In genomic region chr19:43939769-43940689, GRCm38 (mm10) we compare ENCODE assay signal across 8 mouse cellular contexts. TPM values are rescaled to one million over a fixed set of nuclear protein-coding genes. Genes with fewer than 3 reads are reported as not detected.
A peak's percentile ranks its signal among the peaks of the same experiment; 100 is the strongest.
DNase-seq lines count a peak whose midpoint lies in the region; ATAC-seq and TF ChIP-seq lines count a peak whose summit lies in the region.

Dnmbp (minus strand) TSS chr19:43940191.

- no peaks in the 10 kb centered on the region for H3K27me3 ChIP-seq in hindbrain, embryonic 16.5 days (replicated peaks; ENCODE audit: control insufficient read depth, insufficient read depth, low read length)

- peak within 1 kb of the TSS; percentile 76 for H3K4me2 ChIP-seq in hindbrain, embryonic 16.5 days (ENCODE audit: low read length)

- H3K4me1 ChIP-seq in hindbrain, embryonic 16.5 days (ENCODE audit: control insufficient read depth, insufficient read depth, low read depth, low read length): peaks cover 10% of the 10 kb centered on the region

- H3K36me3 ChIP-seq in hindbrain, embryonic 16.5 days (ENCODE audit: control insufficient read depth, insufficient read depth, low read length): no peaks in the 10 kb centered on the region
- no peaks in the 10 kb centered on the region for H3K36me3 ChIP-seq in macrophage (ENCODE audit: inconsistent target)

- peak within 1 kb of the TSS; percentile 64; the same call in 1 of the 2 replicates for H3K27ac ChIP-seq in hindbrain, embryonic 16.5 days (ENCODE audit: low read depth, low read length)
- H3K27ac ChIP-seq in left cerebral cortex, adult 2 months: peak within 1 kb of the TSS; percentile 53
- 0 out of 2 replicates have a peak within 1 kb of the TSS, but pooled peaks have one; percentile 4 for H3K27ac ChIP-seq in macrophage

- peak; percentile 88 for ATAC-seq in activated CD4-positive, CD25-positive, alpha-beta regulatory T cell, adult 4 months
- peak; percentile 72 for ATAC-seq in common myeloid progenitor, adult 5-6 weeks (replicated peaks; ENCODE audit: low read depth, poor library complexity, severe bottlenecking)
- peak; percentile 95 for ATAC-seq in hindbrain, embryonic 16.5 days

- WGBS in hindbrain, embryonic 16.5 days: 5% methylated on average over 48 of the region's 94 CpGs
- 4% methylated on average over 93 of the region's 94 CpGs for WGBS in macrophage (ENCODE audit: missing documents)

- intact Hi-C loops in left cerebral cortex, adult 2 months (cut with DNase I): loop anchor here (5.0 kb wide), 2 partner anchors 63 to 108 kb away; no protein-coding TSS in a partner anchor

- H3K79me2 ChIP-seq in macrophage (ENCODE audit: inconsistent target): peaks cover 46% of the 10 kb centered on the region

- H3K4me3 ChIP-seq in hindbrain, embryonic 16.5 days (ENCODE audit: low read length): peak within 1 kb of the TSS; percentile 84
- peak within 1 kb of the TSS; percentile 70 for H3K4me3 ChIP-seq in left cerebral cortex, adult 2 months
- H3K4me3 ChIP-seq in macrophage (ENCODE audit: inconsistent target): peak within 1 kb of the TSS; percentile 62

- H3K9me3 ChIP-seq in hindbrain, embryonic 16.5 days (ENCODE audit: control insufficient read depth, low read length): no peaks in the 10 kb centered on the region

- peak; percentile 83 for TF ChIP-seq CTCF in left cerebral cortex, adult 2 months (IDR thresholded peaks at IDR 0.05)

- H3K9ac ChIP-seq in hindbrain, embryonic 16.5 days (ENCODE audit: low read depth, low read length): peak within 1 kb of the TSS; percentile 87

- peak; percentile 59 to 64 for DNase-seq in gastrocnemius, adult 8-10 months (ENCODE audit: low spot score in 2 of 2)
- DNase-seq in left cerebral cortex, adult 2 months (ENCODE audit: extremely low spot score in 1 of 2, low spot score in 2 of 2): peak; percentile 82 to 86
- peak; percentile 69 for DNase-seq in retina, postnatal 7 days (ENCODE audit: low read depth, low spot score)
- DNase-seq in urinary bladder, adult 18-20 months (ENCODE audit: low spot score in 2 of 2): peak; percentile 70 to 79

RNA-seq across cellular contexts. Expression of gene Dnmbp, which starts in this region (rescaled TPM):
- polyA plus RNA-seq in activated CD4-positive, CD25-positive, alpha-beta regulatory T cell, adult 4 months (2017; shearing (Covaris generic)): 1 to 10 TPM; 3.5 to 7.0 TPM
- 8.4 and 9.0 TPM in 2 replicates for total RNA-seq in common myeloid progenitor, adult 5-6 weeks (2017)
- total RNA-seq in gastrocnemius, adult 8-10 months (2022): 10 to 100 TPM; 10.9 to 13.2 (median 12.2) TPM
- 8.1 and 8.9 TPM in 2 replicates for polyA plus RNA-seq in hindbrain, embryonic 16.5 days (2015; fragmentation: Nextera tagmentation; extraction: Ambion mirVana)
- total RNA-seq in left cerebral cortex, adult 2 months (2021): 10 to 100 TPM; 13.8 to 14.1 TPM
- total RNA-seq in macrophage (2018; cell fraction: chromatin; rRNA removed): 10 to 100 TPM; 11.2 to 85.0 (median 41.0) TPM
- 10 to 100 TPM in 12 of 26 experiments, 1 to 10 TPM in 14; 2.1 to 18.6 (median 9.3) TPM for total RNA-seq in macrophage (2018; cell fraction: cytosol; rRNA removed)
- total RNA-seq in macrophage (2018; cell fraction: nucleus; rRNA removed): 10 to 100 TPM in 20 of 26 experiments, 1 to 10 TPM in 6; 5.9 to 56.9 (median 19.8) TPM
- polyA plus RNA-seq in macrophage (2018): 10.0 to 13.6 TPM (median 12.2 TPM) in 3 replicates

Comparison
In these comparisons a context has a peak if more than half of its experiments do, and no peak if none do; other contexts are left out.
1. Peak in every context shown above with its lines: DNase-seq, ATAC-seq, H3K4me3 ChIP-seq and H3K27ac ChIP-seq.
2. H3K27ac ChIP-seq: peak in every context shown above with its lines; median percentile 64 in hindbrain, embryonic 16.5 days; 53 in left cerebral cortex, adult 2 months; 4 in macrophage.